Mouse (Mus musculus) kidney, postnatal 0 days (tissue): ENCODE measurements around the gene Il10rb. TPM values are rescaled to one million over a fixed set of nuclear protein-coding genes. Genes with fewer than 3 reads are reported as not detected.

Experiments
- ATAC-seq: fragments of 200-750 bp; cut with Nextera tagmentation; replicated peaks from 2 replicates; pipeline ENCODE4 v1.8.0; 2017; ENCODE audit warnings: low read depth, moderate number of reproducible peaks, moderate TSS enrichment, moderate library complexity; ENCODE audit not compliant: low FRiP score
- DNase-seq: peaks from one replicate; pipeline ENCODE4 v3.0.0-alpha.2; 2016; ENCODE audit warnings: low spot score
- H3K27ac ChIP-seq: fragments of 300-500 bp; sonication (generic); 2 replicates; pipeline ENCODE4 v1.5.1; 2014; ENCODE audit warnings: mild to moderate bottlenecking
- H3K27me3 ChIP-seq: fragments of 300-500 bp; sonication (generic); 2 replicates; pipeline ENCODE4 v1.6.1; 2014; ENCODE audit warnings: low read length, mixed read lengths; ENCODE audit not compliant: insufficient read depth
- H3K36me3 ChIP-seq: fragments of 300-500 bp; sonication (generic); 2 replicates; pipeline ENCODE4 v1.6.1; 2014; ENCODE audit warnings: low read length, mixed read lengths; ENCODE audit not compliant: insufficient read depth
- H3K4me1 ChIP-seq: fragments of 300-500 bp; sonication (generic); replicated peaks from 2 replicates; pipeline ENCODE4 v1.6.1; 2014; ENCODE audit warnings: antibody characterized with exemption, low read length, mixed read lengths; ENCODE audit not compliant: insufficient read depth
- H3K4me2 ChIP-seq: fragments of 300-500 bp; sonication (generic); 2 replicates; pipeline ENCODE4 v1.6.1; 2014; ENCODE audit warnings: mild to moderate bottlenecking, low read length, moderate library complexity, mixed read lengths
- H3K4me3 ChIP-seq: fragments of 300-500 bp; sonication (generic); replicated peaks from 2 replicates; pipeline ENCODE4 v1.5.1; 2014; ENCODE audit warnings: low read depth, low read length
- H3K9ac ChIP-seq: fragments of 300-500 bp; sonication (generic); 2 replicates; pipeline ENCODE4 v1.6.1; 2014; ENCODE audit warnings: low read depth, low read length
- H3K9me3 ChIP-seq: fragments of 300-500 bp; sonication (generic); replicated peaks from 2 replicates; pipeline ENCODE4 v1.6.1; 2016; ENCODE audit warnings: low read length, inconsistent platforms, mixed read lengths
- CTCF ChIP-seq: IDR thresholded peaks from 2 replicates; pipeline ENCODE4 v1.5.1; 2016; ENCODE audit warnings: antibody characterized with exemption, low read depth, mild to moderate bottlenecking, moderate library complexity
- WGBS: fragments of 180-500 bp; shearing (Covaris S2); extraction: QIAGEN DNeasy Blood & Tissue Kit; methylation state at CpG from one replicate; pipeline ENCODE4 v1.1.7; 2014; 5-methylcytosine and 5-hydroxymethylcytosine counted together
- polyA plus RNA-seq: library from polyadenylated mRNA; unstranded; fragments of >200 nt; fragmentation: Nextera tagmentation; extraction: Ambion mirVana; gene quantifications from 2 replicates; pipeline ENCODE4 v1.2.1, GENCODE M21; 2015

Il10rb gene
- polyA plus RNA-seq, 1 experiment from 2014 or later = 44.6 TPM

- DNase-seq (no peak), ATAC-seq (no peak)
- H3K27ac ChIP-seq = peak overlapping the region; percentile 76; the same call in 1 of the 2 replicates
- 0 out of 2 replicates have a peak, but pooled peaks cover 11% of the 10 kb centered on the region for H3K4me1 ChIP-seq
- no peaks in the 10 kb centered on the region for H3K27me3 ChIP-seq
- no peaks in the 10 kb centered on the region for H3K36me3 ChIP-seq
- no peak overlapping the region for H3K4me3 ChIP-seq
- no peaks in the 10 kb centered on the region for H3K9me3 ChIP-seq
- H3K9ac ChIP-seq = no peak overlapping the region
- no peak for TF ChIP-seq CTCF
- 51% methylated on average over 2 of the region's 2 CpGs for WGBS
- H3K4me2 ChIP-seq = no peak overlapping the region
Observed at GRCm38 (mm10) chr16:91362006-91362405, 44.0 kb upstream of the Il10rb start.

- Histone ChIP-seq H3K4me1 (0 out of 2 replicates have a peak, but pooled peaks cover 11% of the 10 kb centered on the region), H3K9ac (no peak overlapping the region), H3K4me3 (no peak overlapping the region), H3K4me2 (peak overlapping the region; percentile 13; the same call in 1 of the 2 replicates), H3K27ac (peak overlapping the region; percentile 76), H3K9me3 (no peaks in the 10 kb centered on the region), H3K36me3 (no peaks in the 10 kb centered on the region), H3K27me3 (no peaks in the 10 kb centered on the region)
- ATAC-seq (no peak), DNase-seq (peak; percentile 57)
- WGBS = 38% methylated on average over 12 of the region's 12 CpGs
- no peak for TF ChIP-seq CTCF
Observed at GRCm38 (mm10) chr16:91362616-91363272, 43.2 kb upstream of the Il10rb start.

GRCm38 (mm10) chr16:91363483-91363882 is 42.5 kb upstream of the Il10rb start:
- H3K27ac ChIP-seq = peak overlapping the region; percentile 76
- no peaks in the 10 kb centered on the region for H3K9me3 ChIP-seq
- ATAC-seq (no peak; the same call in 1 of the 2 replicates), DNase-seq (peak; percentile 94)
- H3K9ac ChIP-seq = no peak overlapping the region
- 0 out of 2 replicates have a peak, but pooled peaks cover 11% of the 10 kb centered on the region for H3K4me1 ChIP-seq
- no peaks in the 10 kb centered on the region for H3K36me3 ChIP-seq
- peak overlapping the region; percentile 13; the same call in 1 of the 2 replicates for H3K4me2 ChIP-seq
- H3K27me3 ChIP-seq = no peaks in the 10 kb centered on the region
- 0 out of 2 replicates have a peak, but pooled peaks have one; percentile 3 for TF ChIP-seq CTCF
- 19% methylated on average over 3 of the region's 3 CpGs for WGBS
- H3K4me3 ChIP-seq = no peak overlapping the region

- Histone ChIP-seq H3K4me3 (no peak overlapping the region), H3K4me1 (0 out of 2 replicates have a peak, but pooled peaks cover 11% of the 10 kb centered on the region), H3K4me2 (no peak overlapping the region), H3K9ac (no peak overlapping the region), H3K27ac (no peak overlapping the region), H3K27me3 (no peaks in the 10 kb centered on the region), H3K36me3 (no peaks in the 10 kb centered on the region), H3K9me3 (no peaks in the 10 kb centered on the region)
- TF ChIP-seq CTCF = no peak
- ATAC-seq = no peak
- no peak for DNase-seq
Observed at GRCm38 (mm10) chr16:91366567-91366966, 39.4 kb upstream of the Il10rb start.

- H3K36me3 ChIP-seq = no peaks in the 10 kb centered on the region
- H3K27ac ChIP-seq = no peak overlapping the region
- H3K4me2 ChIP-seq = no peak overlapping the region
- ATAC-seq (no peak), DNase-seq (no peak)
- H3K4me3 ChIP-seq = no peak overlapping the region
- no peak for TF ChIP-seq CTCF
- 72% methylated on average over 2 of the region's 2 CpGs for WGBS
- no peaks in the 10 kb centered on the region for H3K27me3 ChIP-seq
- H3K9me3 ChIP-seq = no peaks in the 10 kb centered on the region
- 0 out of 2 replicates have a peak, but pooled peaks cover 11% of the 10 kb centered on the region for H3K4me1 ChIP-seq
- H3K9ac ChIP-seq = no peak overlapping the region
Observed at GRCm38 (mm10) chr16:91367066-91367465, 38.9 kb upstream of the Il10rb start.

GRCm38 (mm10) chr16:91372577-91373472 is 33.1 kb upstream of the Il10rb start, which contains the start of gene Ifnar2:
TSS of gene Ifnar2 (plus strand) at chr16:91372783.
- peak within 1 kb of the TSS; percentile 73 for H3K4me3 ChIP-seq

More at GRCm38 (mm10) chr16:91372577-91373472, 33.1 kb upstream of the Il10rb start, which contains the start of gene Ifnar2:
- H3K36me3 ChIP-seq = no peaks in the 10 kb centered on the region
- WGBS = under 1% methylated on average over 61 of the region's 62 CpGs
- H3K27ac ChIP-seq = peak within 1 kb of the TSS; percentile 87
- no peak for TF ChIP-seq CTCF
- peak; percentile 90 for ATAC-seq
- DNase-seq = peak; percentile 95
- peak within 1 kb of the TSS; percentile 84 for H3K9ac ChIP-seq
- peaks cover 9% of the 10 kb centered on the region for H3K4me1 ChIP-seq
- H3K4me2 ChIP-seq = peak within 1 kb of the TSS; percentile 77
- H3K9me3 ChIP-seq = no peaks in the 10 kb centered on the region
- H3K27me3 ChIP-seq = no peaks in the 10 kb centered on the region
